Mouse (Mus musculus) kidney, adult 2 months (tissue): ENCODE results near the gene Tprg. TPM values are rescaled to one million over a fixed set of nuclear protein-coding genes. Genes with fewer than 3 reads are reported as not detected.

Source experiments
- DNase-seq: peaks from one replicate; pipeline ENCODE4 v3.0.0; 2021
- H3K27ac ChIP-seq: fragments of 200-500 bp; 2 replicates; pipeline ENCODE4 v1.5.1; 2012; ENCODE audit warnings: low read depth, low read length, control low read depth, inconsistent platforms; ENCODE audit not compliant: insufficient read depth
- H3K27me3 ChIP-seq: fragments of 200-500 bp; replicated peaks from 2 replicates; pipeline ENCODE4 v1.6.1; 2012; ENCODE audit warnings: mild to moderate bottlenecking, moderate library complexity, low read length, inconsistent platforms; ENCODE audit not compliant: control insufficient read depth, insufficient read depth
- H3K36me3 ChIP-seq: fragments of 200-500 bp; 2 replicates; pipeline ENCODE4 v1.6.1; 2012; ENCODE audit warnings: mild to moderate bottlenecking, moderate library complexity, low read length, inconsistent platforms; ENCODE audit not compliant: control insufficient read depth, insufficient read depth
- H3K4me1 ChIP-seq: fragments of 200-500 bp; 2 replicates; pipeline ENCODE4 v1.6.1; 2011; ENCODE audit warnings: low read length; ENCODE audit not compliant: control insufficient read depth, insufficient read depth
- H3K4me3 ChIP-seq: fragments of 200-500 bp; 2 replicates; pipeline ENCODE4 v1.5.1; 2011; ENCODE audit warnings: mild to moderate bottlenecking, low read depth, low read length, control low read depth; ENCODE audit not compliant: insufficient read depth
- CTCF ChIP-seq: fragments of 200-500 bp; conservative IDR thresholded peaks from 2 replicates; pipeline ENCODE4 v1.5.1; 2011; ENCODE audit warnings: low read depth, mild to moderate bottlenecking, control low read depth, low read length, moderate library complexity, mixed read lengths; ENCODE audit not compliant: insufficient read depth, insufficient read length
- POLR2A ChIP-seq: fragments of 200-500 bp; IDR thresholded peaks from one replicate; pipeline ENCODE4 v1.6.1; 2011; ENCODE audit warnings: low read depth, low read length, control low read depth
- WGBS: fragments of 180-500 bp; shearing (Covaris S2); methylation state at CpG from one replicate; pipeline ENCODE4 v1.1.7; 2018; 5-methylcytosine and 5-hydroxymethylcytosine counted together
- polyA plus RNA-seq: library from polyadenylated mRNA; depleted of rRNA; stranded (reverse); fragments of >200 nt; gene quantifications from 2 replicates; pipeline ENCODE4 v1.2.3, GENCODE M21; 2012

The Tprg gene
- polyA plus RNA-seq, 1 experiment, result 0.14 TPM

DNA sequence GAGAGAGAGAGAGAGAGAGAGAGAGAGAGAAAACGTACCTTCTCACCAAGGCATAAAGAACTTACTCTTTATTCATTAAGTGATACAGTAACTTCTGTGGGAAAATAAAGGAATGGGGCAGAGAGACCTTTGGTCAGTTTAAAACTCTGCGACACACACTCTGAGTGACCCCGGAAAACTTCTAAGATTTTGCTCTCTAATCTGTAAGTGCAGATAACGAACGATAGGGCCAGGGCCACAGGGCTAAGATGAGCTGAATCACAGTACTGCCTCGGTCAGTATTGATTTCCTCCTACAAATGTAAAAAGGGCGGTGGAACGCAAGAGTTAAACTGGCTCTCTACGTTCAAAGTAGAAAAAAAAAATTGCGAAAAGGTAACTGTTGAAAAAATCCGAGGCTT lies 8.9 kb downstream of the Tprg start:
- Histone ChIP-seq H3K27ac (no peak overlapping the region), H3K4me1 (no peaks in the 10 kb centered on the region; the same call in 1 of the 2 replicates), H3K4me3 (no peak overlapping the region), H3K27me3 (no peaks in the 10 kb centered on the region), H3K36me3 (no peaks in the 10 kb centered on the region)
- no peak for DNase-seq
- WGBS, result 80% methylated on average over 11 of the region's 11 CpGs
- no peak for TF ChIP-seq POLR2A
- no peak for TF ChIP-seq CTCF

DNA sequence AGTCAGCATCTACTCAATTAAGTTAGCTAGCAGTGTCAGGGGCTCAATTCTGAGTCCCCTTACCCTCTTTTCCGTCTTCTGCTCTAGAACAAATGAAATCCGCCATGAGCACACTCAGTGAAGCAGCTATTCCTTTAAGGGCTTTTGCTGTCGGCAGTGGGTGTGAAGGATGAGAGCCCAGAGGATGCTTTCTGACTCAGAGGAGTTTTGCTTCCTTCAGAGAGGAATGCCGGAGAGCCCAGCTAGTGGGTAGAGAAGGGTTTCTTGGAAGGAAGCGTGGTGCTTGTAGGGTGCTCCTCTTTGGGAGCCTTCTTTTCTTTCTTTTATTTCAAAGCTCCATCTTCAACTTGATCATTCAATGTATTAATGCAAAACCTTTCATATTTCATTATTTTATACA lies 10.1 kb downstream of the Tprg start:
- 95% methylated on average over 5 of the region's 5 CpGs for WGBS
- no peak for TF ChIP-seq POLR2A
- TF ChIP-seq CTCF, result no peak
- no peak overlapping the region for H3K27ac ChIP-seq
- DNase-seq, result no peak
- H3K4me3 ChIP-seq, result no peak overlapping the region
- no peaks in the 10 kb centered on the region for H3K36me3 ChIP-seq
- no peaks in the 10 kb centered on the region; the same call in 1 of the 2 replicates for H3K4me1 ChIP-seq
- H3K27me3 ChIP-seq, result no peaks in the 10 kb centered on the region

DNA sequence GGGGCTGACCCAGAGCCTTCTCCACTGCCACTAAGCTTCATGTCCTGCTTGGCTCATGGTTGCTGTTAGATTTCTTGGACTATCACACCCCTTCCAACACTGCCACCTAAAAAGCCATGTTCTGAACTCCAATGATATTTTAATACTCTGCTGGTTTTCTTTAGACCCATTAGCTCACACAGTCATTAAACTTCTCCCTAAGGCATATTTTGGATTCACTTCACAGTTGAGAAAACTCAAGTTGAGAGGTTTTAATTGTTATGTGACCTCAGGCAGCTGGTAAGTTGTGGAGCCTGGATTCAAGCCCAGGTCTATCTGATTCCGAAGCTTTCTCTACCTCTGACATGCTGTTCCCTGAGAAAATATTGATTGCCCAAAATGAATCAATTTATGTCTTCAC lies 11.6 kb downstream of the Tprg start:
- DNase-seq, result no peak
- whole genome bisulfite sequencing, result 39% methylated on average over 1 of the region's 1 CpGs
- no peak for TF ChIP-seq POLR2A
- TF ChIP-seq CTCF, result no peak
- Histone ChIP-seq H3K27me3 (no peaks in the 10 kb centered on the region), H3K36me3 (no peaks in the 10 kb centered on the region), H3K4me3 (no peak overlapping the region), H3K27ac (no peak overlapping the region), H3K4me1 (no peaks in the 10 kb centered on the region; the same call in 1 of the 2 replicates)

DNA sequence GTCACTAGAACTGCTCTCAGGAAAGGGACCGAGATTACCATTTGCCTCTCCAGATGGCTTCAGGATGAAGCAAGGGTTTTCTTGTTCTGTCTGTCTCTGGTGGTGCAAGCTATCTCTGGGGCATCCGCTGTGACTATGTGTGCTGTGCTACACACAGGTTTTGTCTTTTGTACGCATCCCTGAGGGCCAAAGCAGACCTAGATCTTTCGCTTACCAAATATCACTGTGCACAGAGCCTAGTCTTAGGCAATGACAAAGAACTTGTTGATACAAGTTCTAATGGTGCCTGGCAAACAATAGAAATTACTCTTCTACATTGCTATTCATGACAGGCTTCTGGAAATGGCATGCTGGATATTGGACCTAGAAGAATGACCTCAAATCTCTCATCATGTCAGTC lies 16.0 kb downstream of the Tprg start:
- Histone ChIP-seq H3K4me3 (no peak overlapping the region), H3K27me3 (no peaks in the 10 kb centered on the region), H3K27ac (no peak overlapping the region), H3K4me1 (no peaks in the 10 kb centered on the region; the same call in 1 of the 2 replicates), H3K36me3 (no peaks in the 10 kb centered on the region)
- TF ChIP-seq POLR2A (no peak), CTCF (no peak)
- 93% methylated on average over 4 of the region's 4 CpGs for WGBS
- no peak for DNase-seq

DNA sequence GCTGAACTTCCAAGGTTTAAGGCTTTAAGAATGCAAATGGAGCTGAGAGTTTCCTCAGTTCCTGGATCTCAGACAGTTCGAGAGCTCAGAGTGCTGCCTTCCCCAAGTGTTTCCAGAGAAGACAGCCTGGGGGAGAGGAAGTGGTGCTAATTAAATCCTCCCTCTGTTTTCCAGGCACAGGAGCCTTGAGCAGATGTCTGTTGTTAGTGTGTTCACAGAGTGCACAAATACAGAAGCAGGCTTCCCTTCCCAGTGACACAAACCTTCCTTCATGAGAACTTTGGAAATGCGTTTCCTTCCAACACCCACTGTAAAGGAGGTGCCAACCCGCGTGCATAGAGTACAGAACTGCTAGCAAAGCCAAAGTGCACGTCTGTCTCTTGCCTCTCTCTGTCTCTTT lies 27.4 kb downstream of the Tprg start:
- WGBS, result 78% methylated on average over 5 of the region's 5 CpGs
- Histone ChIP-seq H3K36me3 (no peaks in the 10 kb centered on the region), H3K4me1 (no peaks in the 10 kb centered on the region), H3K4me3 (no peak overlapping the region), H3K27me3 (no peaks in the 10 kb centered on the region), H3K27ac (no peak overlapping the region)
- TF ChIP-seq POLR2A (no peak), CTCF (no peak)
- DNase-seq, result no peak

DNA sequence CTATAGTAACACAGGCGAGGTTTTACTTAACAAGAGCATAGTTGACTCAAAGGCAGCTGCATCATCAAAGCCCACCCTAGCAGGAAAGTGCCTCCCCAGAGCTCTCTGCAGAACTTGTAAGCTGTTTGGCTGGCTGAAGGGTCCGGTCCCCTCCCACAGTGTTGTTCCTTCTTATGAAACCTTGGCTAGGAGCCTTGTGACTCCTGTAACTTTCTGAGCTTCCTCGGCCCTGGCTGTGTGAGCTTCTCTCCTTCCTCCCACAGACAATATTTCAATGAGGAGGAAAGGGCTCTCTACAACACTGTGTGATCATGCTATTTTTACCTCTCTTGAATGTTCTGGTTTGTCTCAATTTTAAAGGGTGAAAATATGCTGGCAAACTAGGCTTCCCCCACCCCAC lies 28.5 kb downstream of the Tprg start:
- H3K4me3 ChIP-seq, result no peak overlapping the region
- DNase-seq, result no peak
- H3K4me1 ChIP-seq, result no peaks in the 10 kb centered on the region
- WGBS, result 59% methylated on average over 3 of the region's 3 CpGs
- no peak for TF ChIP-seq CTCF
- TF ChIP-seq POLR2A, result no peak
- no peaks in the 10 kb centered on the region for H3K27me3 ChIP-seq
- no peaks in the 10 kb centered on the region for H3K36me3 ChIP-seq
- H3K27ac ChIP-seq, result no peak overlapping the region

DNA sequence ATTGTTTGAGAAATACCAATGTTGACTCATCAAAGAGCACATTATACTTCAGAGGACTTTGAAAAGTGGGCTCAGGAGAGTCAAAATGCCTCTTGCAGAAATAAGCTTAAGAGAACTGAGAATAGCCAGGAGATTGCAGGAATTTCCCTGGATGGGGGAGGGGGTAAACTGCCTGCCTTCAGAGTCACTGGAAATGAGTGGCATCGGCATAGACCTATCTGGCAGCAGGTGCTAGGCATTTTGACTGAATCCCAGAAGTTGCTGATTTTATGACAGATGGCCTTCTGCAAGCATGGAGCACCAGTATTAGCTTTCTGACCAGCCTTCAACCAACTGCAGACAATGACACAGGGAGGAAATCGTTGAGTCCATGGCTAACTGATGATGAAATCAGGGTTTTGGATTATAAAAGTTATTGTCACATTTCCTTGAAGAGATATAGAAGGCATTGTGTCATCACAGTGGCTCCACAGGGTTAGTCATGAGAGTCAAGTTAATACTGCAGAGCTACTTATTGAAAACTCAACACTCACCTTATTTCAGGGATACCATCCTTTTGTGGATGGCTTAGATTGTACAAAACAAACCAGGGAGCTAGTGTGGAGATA lies 39.1 kb downstream of the Tprg start:
- Histone ChIP-seq H3K4me1 (no peaks in the 10 kb centered on the region), H3K27ac (no peak overlapping the region), H3K4me3 (no peak overlapping the region), H3K36me3 (no peaks in the 10 kb centered on the region), H3K27me3 (no peaks in the 10 kb centered on the region)
- 90% methylated on average over 2 of the region's 2 CpGs for WGBS
- TF ChIP-seq POLR2A (no peak), CTCF (no peak)
- no peak for DNase-seq

DNA sequence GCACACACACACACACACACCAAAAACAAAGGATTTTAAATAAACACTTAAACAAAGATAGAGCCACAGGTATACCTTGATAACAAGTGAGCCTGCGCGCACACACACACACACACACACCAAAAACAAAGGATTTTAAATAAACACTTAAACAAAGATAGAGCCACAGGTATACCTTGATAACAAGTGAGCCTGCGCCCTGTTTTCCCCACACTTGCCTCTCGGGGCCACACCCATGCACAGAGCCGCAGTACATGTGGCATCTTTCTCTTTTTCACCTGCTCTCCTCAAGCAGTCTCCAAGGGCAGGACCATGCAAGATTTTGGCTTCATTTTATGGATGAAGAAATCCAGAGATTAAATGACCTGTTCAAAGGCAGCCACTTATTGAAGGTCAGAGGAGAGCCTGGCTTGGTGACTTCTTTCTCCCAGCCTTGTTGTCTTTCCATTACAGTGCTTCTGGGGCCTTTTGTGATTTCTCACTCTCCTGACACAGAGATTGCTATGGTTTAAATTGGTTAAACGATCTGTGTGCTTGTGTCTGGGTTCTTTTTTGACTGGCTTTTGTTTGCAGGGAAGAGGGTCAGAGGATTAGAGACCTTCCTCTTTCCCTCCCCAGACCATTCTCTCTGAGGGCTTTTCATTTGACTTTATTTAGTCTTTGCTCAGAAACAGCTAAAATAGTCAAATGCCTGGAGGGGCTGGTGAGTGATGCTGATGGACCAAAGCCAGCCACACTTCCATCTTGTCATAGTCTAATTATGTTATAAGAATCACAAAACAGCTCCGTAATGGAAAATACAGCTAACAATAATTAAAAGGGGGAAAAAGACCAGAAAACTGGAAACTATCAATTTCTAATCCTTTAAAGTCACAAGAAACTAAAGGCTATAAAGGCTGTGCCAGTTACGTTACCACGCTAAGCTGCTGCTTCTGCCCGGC lies 46.9 kb downstream of the Tprg start:
- TF ChIP-seq CTCF (no peak), POLR2A (no peak)
- no peaks in the 10 kb centered on the region for H3K27me3 ChIP-seq
- no peaks in the 10 kb centered on the region for H3K36me3 ChIP-seq
- no peak overlapping the region for H3K27ac ChIP-seq
- no peaks in the 10 kb centered on the region for H3K4me1 ChIP-seq
- 75% methylated on average over 10 of the region's 10 CpGs for WGBS
- DNase-seq, result no peak
- no peak overlapping the region for H3K4me3 ChIP-seq
